Comparison of ENCODE assay signal across 1 mouse cellular context in the genomic region with DNA sequence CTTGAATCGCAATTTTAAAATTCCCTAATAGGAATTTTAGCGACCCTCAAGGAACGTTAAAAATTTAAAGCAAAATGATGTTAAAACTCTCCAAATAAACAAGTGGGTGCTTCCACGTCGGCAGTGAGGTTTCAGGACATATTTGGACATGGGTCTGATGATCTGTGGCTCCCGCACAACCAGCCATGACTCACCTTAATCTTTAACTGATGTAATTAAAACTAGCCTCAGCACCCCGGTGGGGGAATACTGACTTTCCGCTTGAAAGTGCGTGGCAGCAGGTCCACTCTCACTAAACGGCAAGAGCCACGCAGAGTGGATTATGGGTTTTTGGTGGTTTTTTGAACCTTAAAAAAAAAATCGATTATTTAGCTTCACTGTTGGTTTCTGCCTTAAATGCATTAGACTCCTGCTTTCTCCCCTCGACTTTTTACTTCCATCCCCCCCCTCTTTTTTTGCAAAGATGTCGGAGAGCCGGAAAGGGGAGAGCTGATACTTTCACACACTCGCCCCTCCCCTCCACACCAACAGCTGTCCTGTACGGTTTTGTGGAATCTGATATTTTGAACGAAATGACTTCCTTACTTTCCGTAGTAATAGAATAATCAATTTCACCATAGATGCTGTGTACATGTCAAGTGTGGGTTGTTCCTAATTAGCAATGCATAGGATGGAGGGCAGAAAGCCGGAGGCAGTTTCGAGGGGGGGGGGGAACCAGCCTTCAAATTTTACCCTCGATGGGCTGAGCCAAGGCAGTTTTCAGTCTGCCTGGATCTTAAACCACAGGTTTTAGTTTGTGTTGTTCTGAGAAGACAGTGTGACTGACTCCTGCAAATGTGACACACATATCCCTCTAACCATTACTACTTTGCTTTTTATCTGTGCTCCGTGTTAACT.
TF ChIP-seq lines count a peak whose summit lies in the region.

No protein-coding gene starts in this region.

TF ChIP-seq in MEL, 35 proteins besides CTCF, POLR2A, EP300 and RAD21 (continued from another document):
- peak; percentile 29; the same call in 1 of the 2 replicates for TF ChIP-seq MYB (IDR thresholded peaks at IDR 0.05; ENCODE audit: low read depth, low read length)
- TF ChIP-seq POLR2AphosphoS2 (IDR thresholded peaks at IDR 0.05; ENCODE audit: low read length): 0 out of 2 replicates have a peak, but pooled peaks have one; percentile 26
- TF ChIP-seq MXI1 (IDR thresholded peaks at IDR 0.05; ENCODE audit: low read depth, low read length): no peak; the same call in 1 of the 2 replicates
- 0 out of 2 replicates have a peak, but pooled peaks have one; percentile 1 for TF ChIP-seq ZMIZ1 (IDR thresholded peaks at IDR 0.05; ENCODE audit: low read depth, low read length)
- no peak for TF ChIP-seq MEF2A (IDR thresholded peaks at IDR 0.05; ENCODE audit: extremely low read depth, insufficient replicate concordance, low read depth, low read length, poor library complexity, severe bottlenecking)
- TF ChIP-seq HCFC1 (IDR thresholded peaks at IDR 0.05; ENCODE audit: low read depth, low read length): peak; percentile 39; the same call in 1 of the 2 replicates
- peak; percentile 80 for TF ChIP-seq ETS1 (IDR thresholded peaks at IDR 0.05; ENCODE audit: low read depth, low read length)
- no peak for TF ChIP-seq ZC3H11A (IDR thresholded peaks at IDR 0.05; ENCODE audit: low read depth, low read length)
- no peak for TF ChIP-seq GABPA (IDR thresholded peaks at IDR 0.05; ENCODE audit: low read depth, low read length)
- TF ChIP-seq MAX (IDR thresholded peaks at IDR 0.05; ENCODE audit: low read length): 0 out of 2 replicates have a peak, but pooled peaks have one; percentile 12
